Mouse (Mus musculus) lung, postnatal 14 days (tissue): ENCODE data around the gene Trmt2a.

ENCODE experiments used
- DNase-seq: peaks from one replicate; pipeline ENCODE4 v3.0.0; 2021

Gene Trmt2a

GRCm38 (mm10) chr16:18248433-18249363, at the start of gene Trmt2a, which contains the start of gene Ranbp1:
Gene Trmt2a (plus strand): TSS chr16:18248679.
Gene Ranbp1 (minus strand): TSS chr16:18248732.
- DNase-seq: peak; percentile 99

DNA sequence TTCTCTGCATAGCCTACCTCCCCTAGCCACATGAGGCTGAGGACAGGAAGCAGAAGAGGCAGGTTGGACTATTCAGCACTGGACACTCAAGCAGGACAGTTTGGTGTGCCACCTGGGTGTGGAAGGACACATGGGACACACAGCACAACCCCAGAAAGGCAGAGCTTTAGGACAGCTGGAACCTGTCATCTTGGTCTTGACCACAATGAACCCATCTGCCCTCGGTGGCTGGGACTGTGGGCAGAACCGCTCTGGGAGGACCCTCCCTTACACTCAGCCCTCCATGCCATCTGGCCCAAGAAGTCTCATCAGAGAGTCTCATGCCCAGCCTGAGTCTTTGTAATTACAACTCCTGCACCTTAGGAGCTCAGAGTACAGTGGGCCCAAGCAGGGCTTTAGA, 48.4 kb upstream of the Trmt2a start:
- DNase-seq: no peak

- no peak for DNase-seq
Observed at GRCm38 (mm10) chr16:18201620-18202019, 46.9 kb upstream of the Trmt2a start.

DNA sequence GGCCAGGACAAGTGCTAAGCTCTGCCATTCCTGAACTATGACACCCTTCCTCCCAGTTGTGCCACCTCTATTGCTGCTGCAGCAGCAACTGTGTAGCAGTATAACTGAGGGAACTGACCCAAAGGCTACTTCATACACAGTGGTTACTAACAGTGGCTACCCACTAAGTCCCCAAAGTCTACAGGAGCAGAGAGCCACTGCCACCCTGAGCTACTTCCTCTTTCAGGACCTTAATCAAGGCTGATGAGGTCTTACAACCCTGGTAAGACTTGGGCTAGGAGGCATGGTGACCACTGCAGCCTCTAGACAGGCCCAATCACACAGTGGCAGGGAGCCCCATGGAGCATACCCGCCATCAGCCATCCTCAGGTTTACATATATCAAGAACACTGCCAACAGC, 46.4 kb upstream of the Trmt2a start:
- no peak for DNase-seq

DNA sequence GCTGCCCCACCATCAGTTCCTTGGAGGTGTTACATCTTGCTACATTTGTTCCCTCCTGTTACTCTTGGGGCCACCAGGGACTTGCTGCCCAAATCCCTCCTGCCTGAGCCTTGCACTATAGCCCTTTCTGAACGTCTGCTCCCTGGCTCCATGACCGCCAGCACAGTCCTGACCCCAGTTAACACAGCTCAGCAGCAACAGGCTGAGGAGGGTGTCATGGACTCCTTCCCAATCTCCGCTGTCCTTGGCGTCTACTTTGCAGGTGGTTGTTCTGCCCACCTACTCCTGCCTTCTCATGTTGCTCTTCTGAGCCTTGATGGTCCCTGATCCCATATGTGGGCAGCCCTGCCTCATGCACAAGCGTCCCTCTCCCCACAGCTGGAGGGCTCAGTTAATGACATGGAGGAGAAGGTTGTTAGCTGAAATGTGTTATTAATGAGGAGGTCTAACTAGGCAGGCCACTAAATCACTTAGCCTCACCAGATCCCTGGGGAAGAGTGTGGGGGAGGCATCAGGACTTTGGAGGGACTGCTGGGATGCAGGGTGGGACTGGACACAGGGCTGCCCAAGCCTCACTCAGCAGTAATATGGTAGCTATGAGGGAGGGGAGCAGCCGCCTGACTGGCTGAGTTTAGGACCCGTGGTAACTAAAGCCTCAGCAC, 44.9 kb upstream of the Trmt2a start:
- DNase-seq: no peak

DNA sequence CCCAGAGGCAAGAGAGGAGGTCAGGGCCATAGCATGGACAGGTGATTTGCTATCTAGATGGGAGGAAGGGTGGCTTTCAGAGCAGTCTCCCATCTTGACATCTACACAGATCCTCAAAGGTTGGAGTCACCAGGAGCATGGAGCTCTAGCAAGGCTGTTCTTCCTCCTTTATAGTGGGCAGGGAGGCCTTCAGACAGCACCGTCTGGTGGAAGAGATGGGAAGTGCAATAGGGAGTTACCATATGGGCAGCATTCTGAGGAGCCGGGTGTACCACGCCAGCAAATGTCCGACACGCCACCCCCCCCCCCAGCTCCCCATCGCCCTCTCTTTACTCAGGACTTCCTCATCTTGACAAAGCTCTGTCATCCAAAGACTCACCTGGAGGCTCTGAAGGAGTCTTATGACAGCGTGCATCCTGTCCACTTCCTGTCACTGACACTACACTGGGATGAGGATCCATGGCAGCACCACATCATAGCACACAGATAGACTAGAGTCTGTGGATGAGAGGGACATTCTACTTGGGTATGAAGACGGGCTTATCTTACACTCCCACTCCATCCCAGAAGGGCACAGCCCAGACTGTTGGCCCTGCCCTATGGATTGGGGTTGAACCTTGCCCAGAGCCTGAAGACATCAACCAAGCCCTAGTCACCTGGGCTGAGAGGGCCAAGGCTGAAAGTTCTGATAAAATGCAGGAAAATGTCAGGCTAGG, 37.6 kb upstream of the Trmt2a start:
- peak; percentile 78 for DNase-seq

GRCm38 (mm10) chr16:18211417-18212171, 36.9 kb upstream of the Trmt2a start:
- peak; percentile 92 for DNase-seq

DNA sequence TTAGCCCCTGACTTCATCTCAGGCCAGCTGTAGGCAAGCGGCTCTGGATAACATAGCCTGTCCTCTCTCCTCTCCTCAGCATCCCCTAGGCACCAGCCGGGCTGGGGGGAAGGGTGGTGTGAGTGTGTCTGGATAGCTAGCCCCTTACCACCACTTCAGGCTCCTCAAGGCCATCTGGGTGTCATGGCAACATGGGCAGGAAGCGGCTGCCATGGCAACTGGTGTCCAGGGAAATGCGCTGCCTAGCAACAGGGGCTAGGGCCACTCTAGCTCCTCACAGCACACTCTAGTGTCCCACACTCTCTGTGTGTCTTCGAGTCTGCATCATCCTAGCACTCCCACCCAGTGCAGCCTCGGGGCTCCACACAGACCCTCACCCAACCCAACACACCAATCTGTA, 34.8 kb upstream of the Trmt2a start:
- DNase-seq: no peak

DNA sequence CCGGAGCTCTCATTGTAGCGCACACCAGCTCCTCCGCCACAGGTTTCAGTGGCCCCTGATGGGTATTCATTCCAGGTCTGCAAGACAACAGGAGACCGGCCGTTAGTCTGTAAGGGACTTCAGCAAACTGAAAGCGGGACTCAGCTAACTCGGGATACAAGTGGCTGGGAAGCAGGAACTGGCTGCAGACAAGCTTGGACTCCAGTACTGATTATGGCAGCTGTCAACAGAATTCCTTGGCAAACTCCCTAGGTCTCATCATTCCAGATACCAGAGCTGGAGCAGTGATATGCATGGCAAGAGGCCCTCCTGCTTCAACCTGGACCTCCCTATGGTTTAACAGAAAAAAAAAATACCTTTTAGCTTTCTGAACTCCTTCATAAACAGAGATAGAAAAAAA, 33.6 kb upstream of the Trmt2a start:
- DNase-seq: no peak

GRCm38 (mm10) chr16:18217579-18217978, 30.9 kb upstream of the Trmt2a start, which contains the start of gene Ccdc188:
Gene Ccdc188 (plus strand): TSS chr16:18217879.
- no peak for DNase-seq

DNA sequence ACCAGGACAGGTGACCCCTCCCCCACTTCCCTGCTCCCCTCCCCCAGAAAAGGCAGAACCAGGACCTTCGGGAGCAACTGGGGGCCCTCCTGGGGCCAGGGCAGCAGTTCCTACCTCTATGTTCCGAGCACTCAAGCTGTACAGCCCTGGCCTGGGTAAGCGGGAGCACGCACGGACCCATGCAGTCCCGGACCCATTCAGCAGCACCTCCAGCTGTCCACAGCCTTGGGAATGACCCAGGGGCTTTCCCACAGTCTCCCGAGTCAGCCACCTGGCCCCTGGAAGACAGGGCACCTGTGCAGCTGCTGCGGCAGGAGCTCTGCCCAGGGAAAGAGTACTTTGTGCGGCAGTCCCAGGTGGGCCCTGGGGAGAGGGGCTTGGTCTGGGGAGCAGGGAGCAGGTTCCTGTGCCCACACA, 29.9 kb upstream of the Trmt2a start:
- no peak for DNase-seq

- DNase-seq: no peak
Observed at GRCm38 (mm10) chr16:18220001-18220400, 28.5 kb upstream of the Trmt2a start.

DNA sequence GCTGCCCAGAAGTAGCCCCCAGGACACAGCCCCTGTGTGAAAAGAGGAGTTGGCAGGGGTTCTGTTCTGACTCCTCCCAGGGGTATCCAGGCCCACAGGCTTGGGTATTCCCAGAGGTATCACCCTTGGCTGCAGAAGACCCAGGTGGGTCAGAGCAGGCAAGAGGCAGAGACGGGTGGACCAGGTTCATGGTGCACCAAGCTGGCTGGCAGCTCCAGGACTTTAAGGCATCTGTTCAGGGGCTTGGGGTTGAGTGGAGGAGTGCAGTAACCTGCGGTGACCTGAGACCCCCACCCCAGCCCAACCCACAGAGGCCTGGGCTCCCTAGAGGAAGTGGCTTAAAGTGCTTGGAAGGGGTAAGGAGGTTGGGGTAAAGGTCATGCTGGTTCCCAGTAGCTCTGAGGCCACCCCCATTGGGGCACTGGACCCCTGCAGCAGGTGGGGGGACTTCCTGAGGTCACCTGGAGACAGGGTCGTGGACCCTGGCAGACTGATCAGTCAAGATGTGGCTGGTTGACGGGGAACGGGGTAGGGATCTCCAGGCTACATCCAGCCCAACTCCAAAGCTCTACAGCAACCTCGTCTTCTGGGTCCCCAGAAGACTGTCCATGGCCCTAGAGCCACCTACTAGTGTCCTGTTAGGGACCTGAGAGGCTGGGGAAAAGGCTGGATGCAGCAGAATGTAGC, 27.5 kb upstream of the Trmt2a start:
- no peak for DNase-seq

DNA sequence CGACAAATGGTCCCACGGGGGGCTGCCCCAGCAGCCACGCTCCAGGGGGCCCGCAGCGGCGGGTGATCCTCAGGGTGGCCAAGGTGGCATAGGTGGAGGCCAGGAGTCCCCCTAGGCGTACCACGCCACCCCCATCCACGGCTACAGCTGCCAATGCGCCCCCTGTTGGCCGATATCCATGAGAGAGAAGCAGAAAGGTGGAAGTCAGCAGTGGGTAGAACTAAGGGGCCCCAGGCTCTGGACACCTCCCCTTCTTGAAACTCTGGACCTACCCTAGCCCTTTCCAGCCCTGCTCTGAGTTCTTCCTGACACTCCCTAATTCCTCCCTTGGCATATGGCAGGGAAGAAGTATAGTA, 27.0 kb upstream of the Trmt2a start:
- DNase-seq: no peak

DNA sequence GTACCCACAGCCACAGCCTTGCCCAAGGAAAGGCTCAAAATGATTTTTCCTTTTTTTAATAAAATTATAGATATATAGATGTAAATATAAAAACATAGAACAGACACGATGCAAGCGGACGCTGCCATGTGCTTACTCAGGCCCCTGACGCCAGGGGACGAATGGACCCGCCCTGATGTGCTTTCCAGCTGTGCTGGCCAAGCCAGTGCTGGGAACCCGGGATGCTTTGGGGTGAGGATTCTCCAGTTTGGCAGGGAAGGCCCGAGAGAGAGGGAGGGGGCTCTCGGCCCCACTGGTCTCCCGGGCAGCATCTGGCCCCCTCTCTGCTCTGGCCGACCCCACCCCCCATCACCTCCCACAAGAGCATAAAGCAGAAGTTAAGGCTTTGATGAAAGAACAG, 26.3 kb upstream of the Trmt2a start:
- no peak for DNase-seq

DNA sequence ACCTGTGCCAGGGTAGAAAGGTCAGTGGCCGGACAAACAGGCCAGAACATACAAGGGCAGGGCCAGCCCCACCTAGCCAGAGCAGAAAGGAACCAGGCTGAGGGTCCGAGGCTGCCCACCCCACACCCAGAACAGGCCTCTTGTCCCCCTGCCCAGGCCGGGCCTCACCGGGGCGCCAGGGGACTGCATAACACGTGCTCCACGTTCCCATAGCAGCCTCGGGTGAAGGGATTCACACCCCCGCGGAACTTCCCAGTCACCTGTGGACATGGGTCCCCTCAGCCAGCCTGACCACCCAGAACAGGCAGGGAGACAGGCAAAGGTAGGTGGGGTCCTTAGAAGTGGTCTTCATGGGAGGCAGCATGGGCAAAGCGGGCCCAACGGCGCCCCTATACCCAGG, 21.3 kb upstream of the Trmt2a start:
- DNase-seq: no peak

- DNase-seq: no peak
Observed at GRCm38 (mm10) chr16:18227897-18228422, 20.5 kb upstream of the Trmt2a start.

- DNase-seq: no peak
Observed at GRCm38 (mm10) chr16:18228856-18229255, 19.6 kb upstream of the Trmt2a start.

GRCm38 (mm10) chr16:18229622-18230021, 18.9 kb upstream of the Trmt2a start:
- no peak for DNase-seq

DNA sequence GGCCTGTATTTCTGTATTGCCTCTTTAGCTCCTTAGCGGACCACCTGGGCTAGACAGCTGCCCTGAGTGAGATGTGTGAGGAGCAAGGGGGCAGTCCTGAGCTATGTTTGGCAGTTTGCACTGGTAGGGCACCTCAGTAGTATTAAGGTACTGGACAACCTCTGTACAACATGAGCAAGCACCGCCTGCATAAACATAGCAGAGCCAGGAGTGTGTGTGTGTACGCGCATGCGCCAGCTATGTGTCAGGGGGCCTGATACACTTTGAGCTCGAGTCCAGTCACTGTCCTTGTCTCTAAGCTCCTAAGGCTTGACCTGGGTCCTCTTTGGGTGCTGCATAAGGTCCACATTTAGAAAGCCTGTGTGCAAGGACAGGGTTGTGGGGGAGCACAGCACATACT, 17.9 kb upstream of the Trmt2a start:
- DNase-seq: no peak

DNA sequence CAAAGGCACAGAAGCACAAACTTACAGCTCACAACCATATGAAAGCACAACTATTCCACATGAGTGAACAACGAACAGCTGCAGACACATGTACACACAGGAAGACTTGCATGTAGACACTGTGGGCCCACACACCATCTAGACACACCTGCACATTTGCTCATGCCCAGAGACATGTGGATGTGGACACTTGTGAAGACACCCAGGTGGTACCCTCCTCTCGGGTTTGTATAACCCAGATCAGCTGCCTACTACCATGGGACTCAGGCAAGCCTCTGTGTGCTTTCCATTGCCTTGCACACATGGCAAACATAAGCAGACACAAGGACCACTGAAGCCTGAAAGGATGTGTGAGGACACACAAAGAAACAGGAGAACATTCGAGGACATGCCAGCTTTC, 17.4 kb upstream of the Trmt2a start:
- DNase-seq: no peak

GRCm38 (mm10) chr16:18231451-18231850, 17.0 kb upstream of the Trmt2a start:
- no peak for DNase-seq
